Mouse (Mus musculus) liver, embryonic 16.5 days (tissue): Measurements from ENCODE around the gene Cav2. TPM values are rescaled to one million over a fixed set of nuclear protein-coding genes. Genes with fewer than 3 reads are reported as not detected.
A peak's percentile ranks its signal among the peaks of the same experiment; 100 is the strongest.

Experiments used
- ATAC-seq: fragments of 200-750 bp; cut with Nextera tagmentation; 2 replicates; pipeline ENCODE4 v1.8.0; 2017; ENCODE audit warnings: low read depth, mild to moderate bottlenecking, moderate number of reproducible peaks, moderate library complexity
- H3K27ac ChIP-seq: fragments of 300-500 bp; sonication (generic); 2 replicates; pipeline ENCODE4 v1.5.1; 2014; ENCODE audit warnings: mild to moderate bottlenecking, low read length
- H3K27me3 ChIP-seq: fragments of 300-500 bp; sonication (generic); 2 replicates; pipeline ENCODE4 v1.6.1; 2014; ENCODE audit warnings: low read depth, low read length, mixed read lengths; ENCODE audit not compliant: control insufficient read depth, insufficient read depth
- H3K36me3 ChIP-seq: fragments of 300-500 bp; sonication (generic); 2 replicates; pipeline ENCODE4 v1.6.1; 2014; ENCODE audit warnings: mild to moderate bottlenecking; ENCODE audit not compliant: control insufficient read depth, insufficient read depth
- H3K4me1 ChIP-seq: fragments of 300-500 bp; sonication (generic); 2 replicates; pipeline ENCODE4 v1.6.1; 2014; ENCODE audit warnings: low read depth, low read length, mixed read lengths; ENCODE audit not compliant: control insufficient read depth
- H3K4me2 ChIP-seq: fragments of 300-500 bp; sonication (generic); 2 replicates; pipeline ENCODE4 v1.6.1; 2014; ENCODE audit warnings: low read depth, low read length, mixed read lengths
- H3K4me3 ChIP-seq: fragments of 300-500 bp; sonication (generic); 2 replicates; pipeline ENCODE4 v1.5.1; 2014; ENCODE audit warnings: low read depth, mild to moderate bottlenecking, low read length
- H3K9ac ChIP-seq: fragments of 300-500 bp; sonication (generic); 2 replicates; pipeline ENCODE4 v1.6.1; 2014; ENCODE audit warnings: low read depth, low read length
- H3K9me3 ChIP-seq: fragments of 300-500 bp; sonication (generic); replicated peaks from 2 replicates; pipeline ENCODE4 v1.6.1; 2016; ENCODE audit warnings: low read length; ENCODE audit not compliant: control insufficient read depth
- WGBS: fragments of 180-500 bp; shearing (Covaris S2); extraction: QIAGEN DNeasy Blood & Tissue Kit; methylation state at CpG from one replicate; pipeline ENCODE4 v1.1.7; 2014; ENCODE audit not compliant: insufficient replicate concordance; 5-methylcytosine and 5-hydroxymethylcytosine counted together
- polyA plus RNA-seq: library from polyadenylated mRNA; unstranded; fragments of >200 nt; fragmentation: Nextera tagmentation; extraction: Ambion mirVana; gene quantifications from 2 replicates; pipeline ENCODE4 v1.2.1, GENCODE M21; 2015

The Cav2 gene
- polyA plus RNA-seq, 1 experiment from 2014 or later, result 3.0 TPM

- no peaks in the 10 kb centered on the region for H3K36me3 ChIP-seq
- H3K4me2 ChIP-seq, result peak within 1 kb of the TSS; percentile 65
- no peaks in the 10 kb centered on the region for H3K9me3 ChIP-seq
- peak within 1 kb of the TSS; percentile 51 for H3K4me3 ChIP-seq
- H3K4me1 ChIP-seq, result no peaks in the 10 kb centered on the region
- WGBS, result 1% methylated on average over 26 of the region's 26 CpGs
- peak; percentile 53; the same call in 1 of the 2 replicates for ATAC-seq
- H3K9ac ChIP-seq, result no peak within 1 kb of the TSS
- H3K27ac ChIP-seq, result no peak within 1 kb of the TSS
- H3K27me3 ChIP-seq, result peaks cover 20% of the 10 kb centered on the region
Observed at GRCm38 (mm10) chr6:17305954-17306601, 25.1 kb downstream of the Cav2 start, which contains the start of gene Cav1. Gene Cav1, plus strand, starts transcription at chr6:17306335.

GRCm38 (mm10) chr6:17306602-17307325 lies 25.8 kb downstream of the Cav2 start:
- H3K4me3 ChIP-seq, result peak overlapping the region; percentile 51
- no peaks in the 10 kb centered on the region for H3K36me3 ChIP-seq
- H3K4me2 ChIP-seq, result peak overlapping the region; percentile 65
- H3K27me3 ChIP-seq, result peaks cover 20% of the 10 kb centered on the region
- 2% methylated on average over 19 of the region's 19 CpGs for WGBS
- H3K9ac ChIP-seq, result no peak overlapping the region
- H3K4me1 ChIP-seq, result no peaks in the 10 kb centered on the region
- ATAC-seq, result no peak
- H3K27ac ChIP-seq, result no peak overlapping the region
- H3K9me3 ChIP-seq, result no peaks in the 10 kb centered on the region

- Histone ChIP-seq H3K9ac (no peak overlapping the region), H3K36me3 (no peaks in the 10 kb centered on the region), H3K4me1 (no peaks in the 10 kb centered on the region), H3K4me2 (peak overlapping the region; percentile 65), H3K4me3 (peak overlapping the region; percentile 51), H3K27ac (no peak overlapping the region), H3K27me3 (peaks cover 20% of the 10 kb centered on the region), H3K9me3 (no peaks in the 10 kb centered on the region)
- peak; percentile 80 for ATAC-seq
- WGBS, result 5% methylated on average over 31 of the region's 31 CpGs
Observed at GRCm38 (mm10) chr6:17307461-17308115, 26.6 kb downstream of the Cav2 start.

GRCm38 (mm10) chr6:17308661-17309060 lies 27.7 kb downstream of the Cav2 start:
- no peak for ATAC-seq
- 30% methylated on average over 2 of the region's 2 CpGs for WGBS
- H3K4me2 ChIP-seq, result no peak overlapping the region
- H3K27ac ChIP-seq, result no peak overlapping the region
- no peak overlapping the region for H3K4me3 ChIP-seq
- no peaks in the 10 kb centered on the region for H3K36me3 ChIP-seq
- H3K4me1 ChIP-seq, result no peaks in the 10 kb centered on the region
- no peaks in the 10 kb centered on the region for H3K9me3 ChIP-seq
- H3K27me3 ChIP-seq, result peaks cover 20% of the 10 kb centered on the region
- no peak overlapping the region for H3K9ac ChIP-seq

GRCm38 (mm10) chr6:17309260-17309659 lies 28.3 kb downstream of the Cav2 start:
- Histone ChIP-seq H3K4me2 (no peak overlapping the region), H3K9me3 (no peaks in the 10 kb centered on the region), H3K4me1 (no peaks in the 10 kb centered on the region), H3K4me3 (no peak overlapping the region), H3K27me3 (peaks cover 20% of the 10 kb centered on the region), H3K9ac (no peak overlapping the region), H3K36me3 (no peaks in the 10 kb centered on the region), H3K27ac (no peak overlapping the region)
- no peak for ATAC-seq
- 38% methylated on average over 2 of the region's 2 CpGs for WGBS

- no peaks in the 10 kb centered on the region for H3K36me3 ChIP-seq
- H3K4me3 ChIP-seq, result no peak overlapping the region
- 57% methylated on average over 2 of the region's 2 CpGs for WGBS
- H3K9ac ChIP-seq, result no peak overlapping the region
- no peaks in the 10 kb centered on the region; the same call in 1 of the 2 replicates for H3K4me1 ChIP-seq
- H3K27ac ChIP-seq, result no peak overlapping the region
- no peak overlapping the region for H3K4me2 ChIP-seq
- no peaks in the 10 kb centered on the region for H3K9me3 ChIP-seq
- ATAC-seq, result no peak
- no peaks in the 10 kb centered on the region for H3K27me3 ChIP-seq
Observed at GRCm38 (mm10) chr6:17314241-17314640, 33.3 kb downstream of the Cav2 start.

GRCm38 (mm10) chr6:17314659-17315616 lies 34.0 kb downstream of the Cav2 start:
- no peak overlapping the region for H3K9ac ChIP-seq
- H3K4me3 ChIP-seq, result no peak overlapping the region
- H3K27ac ChIP-seq, result no peak overlapping the region
- 55% methylated on average over 5 of the region's 5 CpGs for WGBS
- no peak overlapping the region for H3K4me2 ChIP-seq
- ATAC-seq, result no peak
- H3K4me1 ChIP-seq, result no peaks in the 10 kb centered on the region; the same call in 1 of the 2 replicates
- no peaks in the 10 kb centered on the region for H3K9me3 ChIP-seq
- H3K36me3 ChIP-seq, result no peaks in the 10 kb centered on the region
- no peaks in the 10 kb centered on the region for H3K27me3 ChIP-seq
